Mouse (Mus musculus) embryo, embryonic 10.5 days (tissue): Measurements from ENCODE around the gene Rsbn1l.

ENCODE experiments used
- DNase-seq: peaks from one replicate; pipeline ENCODE4 v3.0.0-alpha.2; 2015; ENCODE audit warnings: low spot score

Gene Rsbn1l

GRCm38 (mm10) chr5:20956298-20956697, at the start of gene Rsbn1l:
Rsbn1l (minus strand) TSS chr5:20956398.
- no peak for DNase-seq

GRCm38 (mm10) chr5:21002723-21003122, 46.5 kb upstream of the Rsbn1l start:
- DNase-seq: no peak

- DNase-seq: no peak
These were observed 45.6 kb upstream of the Rsbn1l start for GRCm38 (mm10) chr5:21001622-21002315.

GRCm38 (mm10) chr5:20998427-20998826, 42.2 kb upstream of the Rsbn1l start:
- DNase-seq: no peak

- no peak for DNase-seq
These were observed 41.4 kb upstream of the Rsbn1l start for GRCm38 (mm10) chr5:20997555-20997954.

GRCm38 (mm10) chr5:20990062-20990809, 34.0 kb upstream of the Rsbn1l start:
- no peak for DNase-seq

- no peak for DNase-seq
These were observed 30.1 kb upstream of the Rsbn1l start for GRCm38 (mm10) chr5:20986271-20986670.

GRCm38 (mm10) chr5:20983505-20983904, 27.3 kb upstream of the Rsbn1l start:
- no peak for DNase-seq

- no peak for DNase-seq
These were observed 18.5 kb upstream of the Rsbn1l start for GRCm38 (mm10) chr5:20974690-20975089.

GRCm38 (mm10) chr5:20973999-20974398, 17.8 kb upstream of the Rsbn1l start:
- DNase-seq: peak; percentile 27

GRCm38 (mm10) chr5:20973069-20973468, 16.9 kb upstream of the Rsbn1l start:
- DNase-seq: no peak

GRCm38 (mm10) chr5:20968963-20969362, 12.8 kb upstream of the Rsbn1l start:
- DNase-seq: peak; percentile 64

- no peak for DNase-seq
These were observed 12.3 kb upstream of the Rsbn1l start for GRCm38 (mm10) chr5:20968493-20968892.

GRCm38 (mm10) chr5:20967942-20968341, 11.7 kb upstream of the Rsbn1l start:
- no peak for DNase-seq

GRCm38 (mm10) chr5:20964446-20964845, 8.2 kb upstream of the Rsbn1l start:
- no peak for DNase-seq

GRCm38 (mm10) chr5:20963295-20963694, 7.1 kb upstream of the Rsbn1l start:
- DNase-seq: no peak

- DNase-seq: no peak
These were observed 4.7 kb upstream of the Rsbn1l start for GRCm38 (mm10) chr5:20960927-20961326.

GRCm38 (mm10) chr5:20955114-20955835, 923 bp downstream of the Rsbn1l start:
- no peak for DNase-seq

GRCm38 (mm10) chr5:20952337-20952925, 3.8 kb downstream of the Rsbn1l start:
- no peak for DNase-seq

GRCm38 (mm10) chr5:20951666-20952281, 4.4 kb downstream of the Rsbn1l start:
- DNase-seq: peak; percentile 99

- peak; percentile 69 for DNase-seq
These were observed 5.1 kb downstream of the Rsbn1l start for GRCm38 (mm10) chr5:20950855-20951650.
